Mouse (Mus musculus) stomach, embryonic 16.5 days (tissue): ENCODE measurements around the gene Pla2g2f. TPM values are rescaled to one million over a fixed set of nuclear protein-coding genes. Genes with fewer than 3 reads are reported as not detected.
A peak's percentile ranks its signal among the peaks of the same experiment; 100 is the strongest.

Experiments used
- ATAC-seq: fragments of 200-750 bp; cut with Nextera tagmentation; 2 replicates; pipeline ENCODE4 v1.8.0; 2017; ENCODE audit warnings: moderate number of reproducible peaks, moderate TSS enrichment; ENCODE audit not compliant: insufficient read depth, low FRiP score
- H3K27ac ChIP-seq: fragments of 300-500 bp; sonication (generic); 2 replicates; pipeline ENCODE4 v1.5.1; 2014; ENCODE audit warnings: low read length
- H3K27me3 ChIP-seq: fragments of 300-500 bp; sonication (generic); 2 replicates; pipeline ENCODE4 v1.6.1; 2014; ENCODE audit warnings: low read length, control low read depth, mixed read lengths; ENCODE audit not compliant: control insufficient read depth, insufficient read depth
- H3K36me3 ChIP-seq: fragments of 300-500 bp; sonication (generic); 2 replicates; pipeline ENCODE4 v1.6.1; 2014; ENCODE audit warnings: low read length; ENCODE audit not compliant: control insufficient read depth, insufficient read depth
- H3K4me1 ChIP-seq: fragments of 300-500 bp; sonication (generic); 2 replicates; pipeline ENCODE4 v1.6.1; 2014; ENCODE audit warnings: low read length, control low read depth, mixed read lengths; ENCODE audit not compliant: control insufficient read depth, insufficient read depth
- H3K4me2 ChIP-seq: fragments of 300-500 bp; sonication (generic); 2 replicates; pipeline ENCODE4 v1.6.1; 2014; ENCODE audit warnings: low read depth, low read length, mixed read lengths
- H3K4me3 ChIP-seq: fragments of 300-500 bp; sonication (generic); replicated peaks from 2 replicates; pipeline ENCODE4 v1.5.1; 2014; ENCODE audit warnings: mild to moderate bottlenecking, low read length
- H3K9ac ChIP-seq: fragments of 300-500 bp; sonication (generic); 2 replicates; pipeline ENCODE4 v1.6.1; 2014; ENCODE audit warnings: low read length
- H3K9me3 ChIP-seq: fragments of 300-500 bp; sonication (generic); replicated peaks from 2 replicates; pipeline ENCODE4 v1.6.1; 2016; ENCODE audit warnings: low read length, control low read depth; ENCODE audit not compliant: control insufficient read depth
- WGBS: fragments of 180-500 bp; shearing (Covaris S2); extraction: QIAGEN DNeasy Blood & Tissue Kit; methylation state at CpG from one replicate; pipeline ENCODE4 v1.1.7; 2014; 5-methylcytosine and 5-hydroxymethylcytosine counted together
- polyA plus RNA-seq: library from polyadenylated mRNA; unstranded; fragments of >200 nt; fragmentation: Nextera tagmentation; extraction: Ambion mirVana; gene quantifications from 2 replicates; pipeline ENCODE4 v1.2.1, GENCODE M21; 2015

The Pla2g2f gene
- polyA plus RNA-seq, 1 experiment from 2014 or later, result 2.0 TPM

GRCm38 (mm10) chr4:138729018-138729703 lies 28.3 kb downstream of the Pla2g2f start:
- no peak overlapping the region for H3K4me2 ChIP-seq
- H3K4me3 ChIP-seq, result no peak overlapping the region
- peak; percentile 54; the same call in 1 of the 2 replicates for ATAC-seq
- 51% methylated on average over 9 of the region's 9 CpGs for WGBS
- H3K27me3 ChIP-seq, result no peaks in the 10 kb centered on the region
- H3K36me3 ChIP-seq, result no peaks in the 10 kb centered on the region
- H3K9ac ChIP-seq, result no peak overlapping the region
- H3K4me1 ChIP-seq, result peaks cover 14% of the 10 kb centered on the region; the same call in 1 of the 2 replicates
- no peaks in the 10 kb centered on the region for H3K9me3 ChIP-seq
- no peak overlapping the region for H3K27ac ChIP-seq

GRCm38 (mm10) chr4:138725751-138726150 lies 31.7 kb downstream of the Pla2g2f start:
- Histone ChIP-seq H3K9ac (no peak overlapping the region), H3K36me3 (no peaks in the 10 kb centered on the region), H3K4me3 (no peak overlapping the region), H3K4me2 (no peak overlapping the region), H3K9me3 (no peaks in the 10 kb centered on the region), H3K27me3 (no peaks in the 10 kb centered on the region), H3K27ac (no peak overlapping the region), H3K4me1 (peaks cover 14% of the 10 kb centered on the region; the same call in 1 of the 2 replicates)
- WGBS, result 71% methylated on average over 5 of the region's 5 CpGs
- no peak for ATAC-seq

- Histone ChIP-seq H3K27me3 (no peaks in the 10 kb centered on the region), H3K4me2 (peak overlapping the region; percentile 47), H3K4me1 (peaks cover 14% of the 10 kb centered on the region; the same call in 1 of the 2 replicates), H3K9ac (peak overlapping the region; percentile 49), H3K9me3 (no peaks in the 10 kb centered on the region), H3K36me3 (no peaks in the 10 kb centered on the region), H3K4me3 (peak overlapping the region; percentile 24; the same call in 1 of the 2 replicates), H3K27ac (peak overlapping the region; percentile 14; the same call in 1 of the 2 replicates)
- peak; percentile 53; the same call in 1 of the 2 replicates for ATAC-seq
- 4% methylated on average over 13 of the region's 13 CpGs for WGBS
Measured at GRCm38 (mm10) chr4:138725127-138725461, 32.3 kb downstream of the Pla2g2f start.

GRCm38 (mm10) chr4:138724354-138725126 lies 32.9 kb downstream of the Pla2g2f start, which contains the start of gene Pla2g2c:
Gene Pla2g2c, plus strand, starts transcription at chr4:138724792.
- no peak; the same call in none of the 2 replicates for ATAC-seq
- no peaks in the 10 kb centered on the region for H3K36me3 ChIP-seq
- H3K4me1 ChIP-seq, result peaks cover 14% of the 10 kb centered on the region; the same call in 1 of the 2 replicates
- H3K27ac ChIP-seq, result peak within 1 kb of the TSS; percentile 14; the same call in 1 of the 2 replicates
- H3K9ac ChIP-seq, result peak within 1 kb of the TSS; percentile 49
- peak within 1 kb of the TSS; percentile 47 for H3K4me2 ChIP-seq
- peak within 1 kb of the TSS; percentile 24; the same call in 1 of the 2 replicates for H3K4me3 ChIP-seq
- H3K27me3 ChIP-seq, result no peaks in the 10 kb centered on the region
- no peaks in the 10 kb centered on the region for H3K9me3 ChIP-seq
- WGBS, result 39% methylated on average over 18 of the region's 18 CpGs

- H3K27me3 ChIP-seq, result no peaks in the 10 kb centered on the region
- H3K9me3 ChIP-seq, result no peaks in the 10 kb centered on the region
- no peak overlapping the region for H3K27ac ChIP-seq
- H3K4me1 ChIP-seq, result peaks cover 14% of the 10 kb centered on the region; the same call in 1 of the 2 replicates
- H3K9ac ChIP-seq, result no peak overlapping the region
- WGBS, result 51% methylated on average over 15 of the region's 15 CpGs
- H3K36me3 ChIP-seq, result no peaks in the 10 kb centered on the region
- H3K4me3 ChIP-seq, result no peak overlapping the region
- no peak overlapping the region for H3K4me2 ChIP-seq
- ATAC-seq, result no peak
Measured at GRCm38 (mm10) chr4:138723493-138724281, 33.7 kb downstream of the Pla2g2f start.

- Histone ChIP-seq H3K4me2 (no peak overlapping the region), H3K9ac (no peak overlapping the region), H3K4me1 (0 out of 2 replicates have a peak, but pooled peaks cover under 1% of the 10 kb centered on the region), H3K27me3 (no peaks in the 10 kb centered on the region), H3K9me3 (no peaks in the 10 kb centered on the region), H3K4me3 (no peak overlapping the region), H3K36me3 (no peaks in the 10 kb centered on the region), H3K27ac (no peak overlapping the region)
- WGBS, result 78% methylated on average over 5 of the region's 5 CpGs
- no peak for ATAC-seq
Measured at GRCm38 (mm10) chr4:138719264-138719596, 38.2 kb downstream of the Pla2g2f start.

- Histone ChIP-seq H3K9ac (no peak overlapping the region), H3K27ac (no peak overlapping the region), H3K27me3 (no peaks in the 10 kb centered on the region), H3K9me3 (no peaks in the 10 kb centered on the region), H3K4me3 (no peak overlapping the region), H3K36me3 (no peaks in the 10 kb centered on the region), H3K4me2 (no peak overlapping the region), H3K4me1 (no peaks in the 10 kb centered on the region)
- ATAC-seq, result no peak
- 72% methylated on average over 5 of the region's 5 CpGs for WGBS
Measured at GRCm38 (mm10) chr4:138718586-138719263, 38.7 kb downstream of the Pla2g2f start.

- Histone ChIP-seq H3K27ac (no peak overlapping the region), H3K4me3 (no peak overlapping the region), H3K9ac (no peak overlapping the region), H3K36me3 (no peaks in the 10 kb centered on the region), H3K4me2 (no peak overlapping the region), H3K27me3 (no peaks in the 10 kb centered on the region), H3K4me1 (no peaks in the 10 kb centered on the region), H3K9me3 (no peaks in the 10 kb centered on the region)
- no peak for ATAC-seq
- 82% methylated on average over 9 of the region's 9 CpGs for WGBS
Measured at GRCm38 (mm10) chr4:138716697-138717096, 40.7 kb downstream of the Pla2g2f start.
